Mouse (Mus musculus) cerebellum, adult 9-11 months (tissue): ENCODE results near the gene Pias4.
A peak's percentile ranks its signal among the peaks of the same experiment; 100 is the strongest.
"Not testable (repeated sequence)": the region's sequence is repeated elsewhere in the genome, so short reads cannot be mapped to it uniquely, and the experiment has no call there.

Experiments used
- DNase-seq: peaks from one replicate; pipeline ENCODE4 v3.0.0; 2022

Gene Pias4

DNA sequence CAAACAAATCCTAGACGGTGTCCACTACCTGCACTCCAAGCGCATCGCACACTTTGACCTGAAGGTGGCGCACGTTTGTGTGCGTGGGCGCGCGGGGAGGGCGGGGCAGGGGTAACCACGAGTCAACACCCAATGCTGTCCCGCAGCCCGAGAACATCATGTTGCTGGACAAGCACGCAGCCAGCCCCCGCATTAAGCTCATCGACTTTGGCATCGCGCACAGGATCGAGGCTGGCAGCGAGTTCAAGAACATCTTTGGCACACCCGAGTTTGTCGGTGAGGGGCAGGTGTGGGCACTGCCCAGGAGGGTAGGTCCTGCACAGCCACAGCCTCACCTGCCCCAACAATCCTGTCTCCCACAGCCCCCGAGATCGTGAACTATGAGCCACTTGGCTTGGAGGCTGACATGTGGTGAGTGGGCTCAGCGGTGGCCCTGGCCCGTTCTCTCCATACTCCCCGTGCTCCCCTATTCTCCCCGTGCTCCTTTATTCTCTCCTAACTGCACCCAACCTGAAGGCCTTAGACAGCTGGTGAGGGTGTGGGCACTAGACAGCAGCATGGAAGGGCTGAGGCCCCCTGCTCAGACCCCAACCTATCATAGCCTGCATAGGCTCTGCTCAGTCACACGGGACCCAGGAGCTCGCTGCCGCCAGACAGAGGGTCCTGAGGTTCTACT is 22.7 kb upstream of the Pias4 start:
- peak; percentile 70 for DNase-seq

DNA sequence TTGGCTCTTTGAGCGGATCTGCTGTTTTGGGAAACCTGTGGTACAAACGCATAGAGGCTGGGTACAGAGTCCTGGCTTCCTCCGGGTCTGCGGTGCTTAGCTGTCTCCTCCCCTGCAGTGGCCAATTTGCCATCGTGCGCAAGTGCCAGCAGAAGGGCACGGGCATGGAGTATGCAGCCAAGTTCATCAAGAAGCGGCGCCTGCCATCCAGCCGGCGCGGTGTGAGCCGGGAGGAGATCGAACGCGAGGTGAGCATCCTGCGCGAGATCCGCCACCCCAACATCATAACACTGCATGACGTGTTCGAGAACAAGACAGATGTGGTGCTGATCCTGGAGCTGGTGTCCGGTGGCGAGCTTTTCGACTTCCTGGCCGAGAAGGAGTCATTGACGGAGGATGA is 22.1 kb upstream of the Pias4 start:
- DNase-seq, result no peak

DNA sequence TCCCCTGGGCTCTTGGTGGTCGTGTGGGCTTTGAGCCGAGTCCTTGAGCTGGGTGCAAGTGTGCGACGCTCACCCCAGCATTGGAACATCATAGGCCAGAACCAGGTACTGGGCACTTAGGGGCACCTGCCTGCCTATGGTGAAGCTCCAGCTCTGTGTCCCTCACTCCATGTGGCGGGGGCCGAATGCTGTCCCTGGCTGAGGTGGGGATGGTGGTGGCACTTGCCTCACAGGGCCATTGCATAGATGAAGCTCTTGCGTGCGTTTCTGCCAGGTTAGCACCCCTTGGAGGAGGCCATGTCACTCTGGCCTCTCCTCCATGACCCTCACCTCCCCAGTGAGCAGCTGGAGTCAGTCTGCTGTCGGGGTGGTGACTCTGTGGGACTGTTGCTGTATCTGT is 19.4 kb upstream of the Pias4 start:
- no peak for DNase-seq

DNA sequence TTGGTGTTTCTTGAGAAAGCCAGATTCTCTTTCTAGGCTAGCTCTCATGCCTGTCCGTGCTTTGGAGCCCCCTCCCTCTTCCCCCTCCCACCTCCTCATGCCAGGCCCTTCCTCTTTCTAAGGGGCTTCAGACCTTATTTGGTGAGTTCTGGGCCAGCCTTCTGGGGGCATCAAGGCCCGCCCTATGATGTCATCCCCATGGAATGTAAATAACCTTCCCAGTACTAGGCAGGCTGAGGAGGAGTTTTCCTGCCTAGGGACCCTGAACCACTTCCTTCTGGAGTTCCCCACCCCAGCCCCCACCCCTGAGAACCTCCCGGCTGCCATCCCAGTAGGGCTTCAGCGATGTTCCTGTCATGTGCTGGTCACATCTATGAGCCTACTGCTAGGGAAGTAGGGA is 17.0 kb upstream of the Pias4 start:
- no peak for DNase-seq

DNA sequence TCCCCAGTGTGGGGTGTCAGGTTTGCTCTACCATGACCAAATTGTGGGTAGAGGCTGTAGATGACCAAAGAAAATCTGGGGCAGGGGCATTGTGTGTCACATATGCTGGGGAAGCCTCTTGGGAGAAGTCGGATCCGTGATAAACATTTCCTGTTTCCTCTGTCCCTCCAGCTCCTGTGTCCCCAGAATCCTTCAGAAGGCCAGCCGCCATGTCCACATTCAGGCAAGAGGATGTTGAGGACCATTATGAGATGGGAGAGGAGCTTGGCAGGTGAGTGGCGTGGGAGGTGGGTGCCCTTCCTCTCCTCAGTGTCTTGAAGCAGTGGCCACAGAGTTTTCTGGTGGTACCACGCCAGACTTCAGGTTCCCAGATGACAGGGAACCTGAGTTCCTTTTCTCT is 16.1 kb upstream of the Pias4 start, which contains the start of gene 4930442H23Rik:
Gene 4930442H23Rik, minus strand, starts transcription at position 45 of the 400 bp plus-strand sequence.
- no peak for DNase-seq

DNA sequence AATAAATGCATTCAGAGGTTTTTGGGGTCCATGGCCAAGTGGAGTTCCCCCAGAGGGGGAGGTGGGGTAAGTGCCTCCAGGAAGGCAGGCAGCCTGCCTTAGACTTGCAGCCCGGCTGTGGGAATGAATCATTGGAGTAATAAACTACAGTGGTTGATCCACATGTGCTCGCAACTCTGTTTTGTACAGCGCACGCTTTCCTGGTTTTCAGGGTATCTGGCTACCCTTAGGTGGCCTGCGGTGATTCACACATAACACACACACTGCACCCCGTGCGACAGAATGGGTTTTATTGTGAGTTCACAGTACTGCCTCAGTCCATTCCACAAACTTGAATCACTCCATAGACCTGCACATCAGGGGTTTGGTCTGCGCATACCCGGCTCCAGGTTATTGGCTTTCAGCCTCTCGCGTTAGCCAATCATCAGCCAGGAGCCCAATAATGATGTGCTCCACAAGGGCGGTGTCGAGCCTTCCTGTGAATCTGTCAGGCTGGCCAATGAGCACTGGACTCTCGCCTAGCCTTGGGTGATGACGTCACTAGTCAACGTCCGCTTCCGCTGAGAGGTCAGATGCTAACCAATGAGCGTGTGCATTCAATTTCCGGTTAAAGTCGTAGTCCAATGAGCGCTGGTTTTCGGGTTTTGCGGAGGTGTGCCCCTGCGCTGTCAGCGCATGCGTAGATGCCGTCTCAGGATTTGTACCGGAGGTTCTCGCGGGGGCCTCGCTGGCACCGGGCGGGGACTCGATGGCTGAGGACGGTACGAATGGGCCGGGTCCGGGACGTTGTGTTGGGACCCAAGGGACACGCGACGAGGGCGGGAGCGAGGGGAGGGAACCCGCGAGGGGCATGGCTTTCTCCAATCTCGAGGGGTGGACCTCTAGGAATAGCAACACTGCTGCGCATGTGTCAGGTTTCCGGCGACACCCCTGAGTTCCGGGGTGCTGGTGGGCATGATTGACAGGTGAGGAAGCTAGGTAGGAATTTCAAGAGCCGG is 14.9 kb upstream of the Pias4 start, which contains the start of gene Dapk3:
Gene Dapk3, plus strand, starts transcription at position 670 of the 998 bp plus-strand sequence.
- DNase-seq, result peak; percentile 99

DNA sequence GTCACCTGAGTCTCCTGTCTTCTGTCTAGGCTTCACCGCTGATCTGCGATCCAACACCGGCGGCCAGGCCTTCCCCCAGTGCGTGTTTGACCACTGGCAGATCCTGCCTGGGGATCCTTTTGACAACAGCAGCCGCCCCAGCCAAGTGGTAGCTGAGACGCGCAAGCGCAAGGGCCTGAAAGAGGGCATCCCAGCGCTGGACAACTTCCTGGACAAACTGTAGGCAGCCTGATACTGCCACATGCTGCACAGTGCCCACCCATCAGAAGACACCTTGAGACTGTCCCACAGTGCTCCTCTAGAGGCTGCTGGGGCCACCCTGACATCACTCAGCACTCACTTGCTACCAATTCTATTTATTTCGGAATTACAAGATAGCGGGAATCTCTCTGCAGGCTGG is 14.1 kb upstream of the Pias4 start:
- DNase-seq, result peak; percentile 64

DNA sequence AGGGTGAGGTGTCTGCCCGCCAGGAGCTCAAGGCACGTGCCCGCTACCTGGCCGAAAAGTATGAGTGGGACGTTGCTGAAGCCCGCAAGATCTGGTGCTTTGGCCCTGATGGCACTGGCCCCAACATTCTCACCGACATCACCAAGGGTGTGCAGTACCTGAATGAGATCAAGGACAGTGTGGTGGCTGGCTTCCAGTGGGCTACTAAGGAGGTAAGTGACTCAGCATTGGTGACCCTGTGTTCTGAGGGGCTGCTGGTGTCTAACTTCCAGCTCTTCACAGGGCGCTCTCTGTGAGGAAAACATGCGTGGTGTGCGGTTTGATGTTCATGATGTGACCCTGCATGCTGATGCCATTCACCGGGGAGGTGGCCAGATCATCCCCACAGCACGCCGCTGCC is 13.2 kb upstream of the Pias4 start:
- DNase-seq, result peak; percentile 59

DNA sequence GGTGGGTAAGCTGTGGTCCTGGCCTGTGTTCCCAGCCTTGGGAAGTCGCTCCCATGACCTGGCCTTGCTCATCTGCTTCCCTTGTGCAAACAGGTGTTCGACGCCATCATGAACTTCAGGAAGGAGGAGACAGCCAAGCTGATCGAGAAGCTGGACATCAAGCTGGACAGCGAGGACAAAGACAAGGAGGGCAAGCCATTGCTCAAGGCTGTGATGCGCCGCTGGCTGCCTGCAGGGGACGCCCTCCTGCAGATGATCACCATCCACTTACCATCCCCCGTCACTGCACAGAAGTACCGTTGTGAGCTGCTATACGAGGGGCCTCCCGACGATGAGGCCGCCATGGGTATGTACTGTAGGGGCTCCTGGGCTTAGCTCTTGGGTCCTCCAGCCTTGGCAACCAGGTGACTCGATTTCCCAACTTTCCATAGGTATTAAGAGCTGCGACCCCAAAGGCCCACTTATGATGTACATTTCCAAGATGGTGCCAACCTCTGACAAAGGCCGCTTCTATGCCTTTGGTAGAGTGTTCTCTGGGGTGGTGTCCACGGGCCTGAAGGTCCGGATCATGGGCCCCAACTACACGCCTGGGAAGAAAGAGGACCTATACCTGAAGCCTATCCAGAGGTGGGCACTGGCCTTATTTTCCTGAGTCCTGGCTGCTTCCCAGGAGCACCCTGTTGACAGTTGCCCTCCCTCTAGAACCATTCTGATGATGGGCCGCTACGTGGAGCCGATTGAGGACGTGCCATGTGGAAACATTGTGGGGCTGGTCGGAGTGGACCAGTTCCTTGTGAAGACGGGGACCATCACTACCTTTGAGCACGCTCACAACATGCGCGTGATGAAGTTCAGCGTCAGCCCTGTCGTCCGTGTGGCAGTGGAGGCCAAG is 12.0 kb upstream of the Pias4 start:
- peak; percentile 59 for DNase-seq

DNA sequence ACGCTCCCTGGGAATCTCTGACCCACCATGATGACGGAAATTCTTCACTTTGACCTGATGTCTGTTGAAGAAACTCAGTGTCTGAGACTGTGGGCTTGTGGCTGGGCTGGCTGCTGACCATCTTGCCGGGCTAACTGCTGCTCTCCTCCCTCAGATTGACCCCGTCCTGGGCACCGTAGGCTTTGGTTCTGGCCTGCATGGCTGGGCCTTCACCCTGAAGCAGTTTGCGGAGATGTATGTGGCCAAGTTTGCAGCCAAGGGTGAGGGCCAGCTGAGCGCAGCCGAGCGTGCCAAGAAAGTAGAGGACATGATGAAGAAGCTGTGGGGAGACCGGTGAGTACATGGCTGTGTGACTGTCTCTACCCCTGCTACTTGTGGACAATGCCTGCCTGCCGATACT is 11.2 kb upstream of the Pias4 start:
- DNase-seq, result peak; percentile 56

DNA sequence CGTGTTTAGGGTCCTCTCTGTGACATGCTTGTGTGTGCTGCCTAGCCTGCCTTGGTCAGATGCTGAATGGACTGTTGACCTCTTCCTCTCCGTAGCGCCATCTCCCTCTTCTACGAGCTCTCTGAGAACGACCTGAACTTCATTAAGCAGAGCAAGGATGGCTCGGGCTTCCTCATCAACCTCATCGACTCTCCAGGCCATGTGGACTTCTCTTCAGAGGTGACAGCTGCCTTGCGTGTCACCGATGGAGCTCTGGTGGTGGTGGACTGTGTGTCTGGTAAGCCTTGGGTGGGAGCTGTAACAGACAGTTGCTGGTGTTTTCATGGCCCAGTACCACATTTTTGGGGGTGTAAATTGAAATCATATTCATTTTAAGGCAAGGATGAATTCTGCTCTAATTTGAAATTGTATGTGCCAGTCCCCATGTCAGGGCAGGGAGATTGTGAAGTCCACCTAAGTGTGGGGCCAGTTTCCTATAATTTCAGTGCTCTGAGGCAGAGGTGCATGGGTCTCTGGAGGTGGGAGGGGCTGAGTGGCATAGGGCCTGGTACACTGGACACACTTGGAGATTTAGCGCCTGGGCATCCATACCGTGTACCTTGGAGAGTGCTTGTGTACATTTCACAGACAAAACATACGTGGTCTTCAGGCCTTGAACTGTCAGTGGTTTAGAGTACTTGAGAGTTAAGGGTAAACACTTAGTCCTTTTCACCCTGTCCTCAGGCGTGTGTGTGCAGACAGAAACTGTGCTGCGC is 10.4 kb upstream of the Pias4 start:
- peak; percentile 54 for DNase-seq

DNA sequence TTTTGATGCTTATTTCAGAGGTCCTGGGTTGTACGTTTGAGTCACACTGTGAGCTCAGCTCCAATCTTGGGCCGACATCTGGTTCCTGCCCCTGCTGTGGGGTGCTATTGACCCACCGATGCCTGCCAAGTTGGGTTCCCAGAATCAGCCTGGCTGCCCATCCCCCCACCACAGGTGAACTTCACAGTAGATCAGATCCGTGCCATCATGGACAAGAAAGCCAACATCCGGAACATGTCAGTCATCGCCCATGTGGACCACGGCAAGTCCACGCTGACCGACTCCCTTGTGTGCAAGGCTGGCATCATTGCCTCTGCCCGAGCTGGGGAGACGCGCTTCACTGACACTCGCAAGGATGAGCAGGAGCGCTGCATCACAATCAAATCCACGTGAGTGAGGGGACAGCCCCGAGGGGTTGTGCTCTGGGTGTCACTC is 9.8 kb upstream of the Pias4 start:
- DNase-seq, result peak; percentile 79

DNA sequence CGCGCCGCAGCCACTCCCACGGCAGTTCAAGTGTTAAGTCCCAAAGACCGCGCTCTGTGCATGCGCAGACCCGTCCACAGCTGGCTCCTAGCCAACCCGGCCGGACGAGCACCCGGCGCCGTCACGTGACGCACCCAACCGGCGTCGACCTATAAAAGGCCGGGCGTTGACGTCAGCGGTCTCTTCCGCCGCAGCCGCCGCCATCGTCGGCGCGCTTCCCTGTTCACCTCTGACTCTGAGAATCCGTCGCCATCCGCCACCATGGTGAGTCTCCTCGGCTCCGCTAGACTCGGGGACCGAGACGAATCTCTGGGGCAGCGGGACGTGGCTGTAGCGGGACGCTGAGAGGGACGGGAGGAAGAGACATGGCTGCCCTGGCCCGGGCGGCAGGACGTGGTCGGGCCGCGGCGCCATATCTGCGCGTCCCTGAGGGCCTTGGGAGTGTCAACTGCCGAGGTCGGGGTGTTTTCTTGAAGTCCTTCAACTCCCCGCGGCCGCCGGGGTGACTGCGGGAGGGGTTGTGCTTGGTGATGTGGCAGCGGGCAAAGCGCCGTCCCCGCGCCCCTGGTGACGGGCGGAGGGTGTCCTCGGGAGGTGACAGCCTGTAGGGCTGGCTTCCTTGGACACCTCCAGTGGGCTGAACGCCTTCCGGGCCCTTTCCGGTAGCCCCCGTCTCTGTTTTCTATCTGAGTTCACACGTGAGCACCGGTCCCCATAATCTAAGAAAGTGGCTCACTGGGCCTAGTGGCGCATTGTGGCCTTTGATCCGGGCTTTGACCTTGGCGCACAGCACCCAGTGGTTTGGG is 8.9 kb upstream of the Pias4 start, which contains the start of gene Eef2:
Gene Eef2, plus strand, starts transcription at position 166 of the 806 bp plus-strand sequence.
- DNase-seq, result peak; percentile 99

DNA sequence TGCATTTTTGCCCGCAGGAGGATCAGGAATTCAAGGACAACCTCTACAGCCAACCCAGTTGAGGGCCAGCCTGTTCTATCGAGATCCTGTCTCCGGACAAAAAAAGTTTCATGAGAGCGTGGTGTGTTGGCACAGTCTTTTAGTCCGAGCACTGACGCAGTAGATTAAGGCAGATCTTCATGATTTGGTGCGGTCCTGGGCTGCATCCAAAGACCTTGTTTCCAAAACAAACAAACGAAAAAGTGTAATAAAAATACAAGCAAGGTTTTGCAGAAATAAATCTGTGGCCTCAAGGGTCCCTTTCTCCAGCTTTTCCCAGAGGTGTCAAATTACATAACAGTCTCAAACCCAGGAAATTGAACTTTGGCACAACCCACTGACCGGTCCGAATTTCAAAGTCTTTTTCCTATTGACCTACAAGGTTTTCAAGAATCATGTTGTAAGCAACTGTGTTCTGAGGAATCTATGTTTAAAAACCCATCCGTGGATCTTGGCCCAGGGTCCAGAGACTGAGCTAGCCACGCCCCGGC is 8.3 kb upstream of the Pias4 start:
- DNase-seq, result no peak

DNA sequence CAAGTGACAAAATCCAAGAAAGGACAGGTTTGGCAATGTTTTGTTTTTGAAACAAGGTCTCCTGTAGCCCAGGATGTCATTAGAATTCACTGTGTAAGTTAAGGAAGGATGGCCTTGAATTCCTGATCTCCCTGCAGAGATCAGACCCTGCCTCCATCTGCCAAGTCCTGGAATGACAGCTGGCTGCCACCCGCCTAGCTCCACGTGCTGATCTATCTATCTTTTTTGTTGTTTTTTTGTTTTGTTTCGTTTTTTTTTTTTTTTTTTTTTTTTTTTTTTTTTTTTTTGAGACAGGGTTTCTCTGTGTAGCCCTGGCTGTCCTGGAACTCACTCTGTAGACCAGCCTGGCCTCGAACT is 7.6 kb upstream of the Pias4 start:
- DNase-seq, result not testable (repeated sequence)

DNA sequence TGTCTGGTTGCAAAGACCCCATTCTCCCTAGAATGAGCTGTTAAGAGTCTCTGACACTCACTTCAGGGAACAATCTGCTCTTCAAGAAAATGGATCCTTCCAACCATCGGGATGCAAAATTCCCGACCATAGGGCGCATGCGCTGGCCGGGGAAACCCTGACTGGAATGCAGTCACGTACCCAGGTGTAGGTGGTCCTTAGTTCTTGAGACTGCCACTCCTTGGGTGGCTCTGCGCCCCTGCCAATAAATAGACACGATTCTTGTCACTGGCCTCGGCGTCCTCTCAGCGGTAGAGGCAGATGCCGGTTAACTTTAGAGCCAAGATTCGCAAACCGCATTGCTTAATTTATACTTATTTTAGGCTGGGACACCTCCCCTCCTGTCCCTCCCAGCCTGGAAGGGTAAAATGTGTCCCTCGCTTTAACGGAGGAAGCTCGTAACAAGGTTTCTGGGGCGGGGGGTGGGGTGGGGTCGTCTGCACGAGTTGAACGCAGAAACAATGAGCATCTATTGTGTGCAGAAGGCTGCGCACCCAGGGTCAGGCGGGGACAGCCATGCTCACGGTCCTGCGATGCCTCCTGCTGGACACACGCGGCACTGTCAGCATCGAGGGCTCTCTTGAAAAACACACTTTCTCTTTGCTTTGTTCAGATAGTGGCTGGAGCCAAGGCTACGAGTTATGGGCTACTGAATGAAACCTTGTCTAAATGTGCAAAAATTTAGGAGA is 7.1 kb upstream of the Pias4 start:
- DNase-seq, result peak; percentile 92

DNA sequence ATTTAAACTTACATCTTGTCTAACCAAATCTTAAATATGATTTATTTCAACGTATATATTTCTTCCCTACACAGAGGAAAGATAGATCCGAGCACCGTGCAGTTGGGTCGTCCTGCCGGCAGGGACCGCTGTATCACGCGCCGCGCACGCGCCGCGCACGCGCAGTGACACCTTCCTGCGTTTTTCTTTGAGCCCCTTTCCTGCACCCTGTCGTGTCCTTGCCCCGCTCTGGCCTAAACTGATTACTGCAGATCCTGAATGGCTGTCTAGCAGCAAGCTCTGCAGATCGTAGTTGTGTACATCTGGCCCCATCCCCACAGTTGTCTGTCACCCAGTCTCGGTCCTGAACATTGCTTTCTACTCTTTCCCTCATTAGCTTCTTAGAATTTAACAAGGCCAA is 5.4 kb upstream of the Pias4 start:
- peak; percentile 86 for DNase-seq

DNA sequence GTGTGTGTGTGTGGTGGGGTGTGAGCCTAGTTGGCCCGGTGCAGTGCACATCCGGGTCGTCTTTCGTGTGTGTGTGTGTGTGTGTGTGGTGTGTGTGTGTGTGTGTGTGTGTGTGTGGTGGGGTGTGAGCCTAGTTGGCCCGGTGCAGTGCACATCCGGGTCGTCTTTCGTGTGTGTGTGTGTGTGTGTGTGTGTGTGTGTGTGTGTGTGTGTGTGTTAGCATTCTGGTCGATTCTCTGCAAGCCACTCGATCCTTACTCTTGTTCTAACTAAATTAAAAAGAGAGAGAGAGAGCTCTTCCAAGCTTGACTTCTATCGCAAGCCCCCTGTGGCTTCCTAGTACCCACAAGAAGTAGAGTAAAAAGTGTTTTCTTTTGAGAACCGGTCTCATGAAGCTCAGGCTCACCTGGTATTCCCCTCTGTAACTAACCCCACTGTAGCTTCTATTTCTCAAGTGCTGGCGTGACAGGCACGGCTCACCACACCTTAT is 1.7 kb upstream of the Pias4 start:
- not testable (repeated sequence) for DNase-seq

DNA sequence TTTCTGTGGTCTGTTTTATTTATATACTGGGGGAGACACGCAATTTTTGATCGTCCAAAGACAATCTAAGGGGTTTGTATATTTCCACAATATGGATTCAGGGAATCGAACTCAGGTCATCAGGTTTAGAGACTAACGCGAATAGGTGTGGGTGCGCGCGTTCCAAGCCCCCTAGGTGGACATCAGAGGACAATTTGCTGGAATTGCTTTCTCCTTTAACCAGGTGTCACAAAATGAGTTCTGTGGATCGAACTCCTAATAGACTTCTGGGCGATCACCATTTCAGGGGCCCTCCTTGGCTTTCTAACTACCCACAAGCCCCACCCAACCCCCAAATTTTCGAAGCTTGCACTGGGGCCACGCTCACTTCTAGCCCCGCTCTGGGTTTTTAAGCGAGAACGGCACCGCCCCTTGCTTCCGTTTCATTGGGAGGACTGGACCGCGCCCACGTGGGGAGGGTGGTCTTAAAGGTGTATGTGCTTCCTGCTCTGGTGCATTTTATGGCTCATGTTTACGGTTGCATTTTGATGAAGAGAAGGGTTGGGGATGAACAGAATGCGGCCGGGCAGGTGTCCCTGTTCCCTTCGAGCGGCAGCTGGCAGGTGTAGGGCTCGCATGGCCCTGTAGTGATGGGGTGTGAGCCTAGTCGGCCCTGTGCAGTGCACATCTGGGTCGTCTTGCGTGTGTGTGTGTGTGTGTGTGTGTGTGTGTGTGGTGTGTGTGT is 960 bp upstream of the Pias4 start:
- peak; percentile 85 for DNase-seq
